Mouse (Mus musculus) hematopoietic stem cell, adult 5-6 weeks (primary cell): ENCODE results near the gene Fbf1. TPM values are rescaled to one million over a fixed set of nuclear protein-coding genes. Genes with fewer than 3 reads are reported as not detected.
"Not testable (repeated sequence)": the region's sequence is repeated elsewhere in the genome, so short reads cannot be mapped to it uniquely, and the experiment has no call there.

Experiments used
- ATAC-seq, 2 experiments: fragments of 125-278 bp in 1 of 2; replicated peaks in 1 of 2; 2 replicates each; pipeline ENCODE4 v1.8.0; 2016 to 2017; ENCODE audit warnings: inconsistent platforms in 2 of 2, mild to moderate bottlenecking in 2 of 2, moderate number of reproducible peaks in 2 of 2, low read depth in 1 of 2, moderate TSS enrichment in 1 of 2; ENCODE audit not compliant: low FRiP score in 2 of 2, poor library complexity in 2 of 2, severe bottlenecking in 2 of 2, insufficient read depth in 1 of 2, low TSS enrichment in 1 of 2
- total RNA-seq: library from RNA; stranded (forward); fragments of 172-1452, 232-1000 nt; gene quantifications from 2 replicates; pipeline ENCODE4 v1.2.3, GENCODE M21; 2017

The Fbf1 gene
- total RNA-seq, 1 experiment from 2014 or later, result 46.2 TPM

DNA sequence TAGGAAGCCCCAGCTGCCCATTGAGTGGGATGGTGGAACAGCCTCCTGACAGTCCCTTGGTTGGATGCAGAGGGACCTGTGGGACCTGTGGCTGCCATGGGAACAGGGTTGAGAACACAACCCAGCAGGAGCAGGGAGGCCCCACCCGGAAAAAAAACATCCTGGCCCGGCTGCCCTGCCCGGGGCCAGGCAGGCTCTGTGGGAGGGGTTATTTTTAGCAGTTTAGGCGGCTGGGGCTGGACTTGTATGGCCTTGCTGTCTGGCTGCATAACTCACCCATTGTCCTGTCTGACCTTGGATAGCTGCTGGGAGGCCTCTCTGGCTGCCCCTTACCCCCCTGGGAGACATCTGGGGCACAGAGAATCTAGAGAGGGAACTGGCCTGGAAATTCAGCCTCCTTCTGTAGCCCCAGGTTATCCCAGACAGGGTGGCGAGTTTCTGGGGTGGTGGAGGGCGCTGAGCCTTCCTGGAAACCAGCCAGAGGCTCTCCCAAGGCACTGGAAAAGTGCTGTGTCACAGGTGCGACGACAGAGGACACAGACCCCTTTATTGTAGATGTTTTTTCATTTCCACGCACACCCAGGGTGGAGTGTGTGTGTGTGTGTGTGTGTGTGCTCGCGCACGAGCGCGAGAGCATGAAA is 63.8 kb downstream of the Fbf1 start:
- no peak for ATAC-seq

DNA sequence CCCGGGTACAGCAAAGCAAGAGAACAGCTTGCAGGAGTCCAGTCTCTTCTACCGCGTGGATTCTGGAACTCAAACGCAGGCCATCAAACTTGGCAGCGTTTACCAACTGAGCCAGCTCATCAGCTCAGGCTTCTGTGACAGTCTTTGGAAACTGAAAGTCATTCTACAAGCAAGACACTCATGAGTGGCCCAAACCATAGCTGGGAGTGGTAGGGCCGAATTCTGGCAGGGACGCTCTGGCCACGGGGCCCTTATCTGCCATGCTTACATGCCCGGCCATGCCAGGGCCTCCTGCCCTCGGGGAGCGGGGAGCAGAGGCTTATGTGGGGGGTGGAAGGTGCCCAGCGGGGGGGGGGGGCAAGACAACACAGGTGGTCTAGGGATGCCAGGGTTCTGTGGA is 64.4 kb downstream of the Fbf1 start:
- no peak for ATAC-seq

DNA sequence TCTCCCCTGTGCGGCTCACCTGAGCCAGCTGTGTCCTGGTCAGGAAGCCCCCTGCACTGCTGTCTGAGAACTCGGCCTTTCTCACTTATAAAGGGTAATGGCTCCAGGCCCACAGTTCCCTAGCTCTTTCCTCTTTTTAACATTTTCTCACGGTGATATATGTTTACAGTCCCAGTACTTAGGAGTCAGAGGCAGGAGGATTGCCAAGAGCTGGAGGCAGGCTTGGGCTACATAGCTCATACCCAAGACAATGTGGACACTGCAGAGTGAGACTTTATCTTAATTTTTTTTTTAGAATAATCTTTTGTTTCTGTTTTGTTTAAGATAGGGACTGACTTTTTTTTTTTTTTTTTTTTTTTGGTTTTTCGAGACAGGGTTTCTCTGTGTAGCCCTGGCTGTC is 65.5 kb downstream of the Fbf1 start:
- no peak for ATAC-seq

DNA sequence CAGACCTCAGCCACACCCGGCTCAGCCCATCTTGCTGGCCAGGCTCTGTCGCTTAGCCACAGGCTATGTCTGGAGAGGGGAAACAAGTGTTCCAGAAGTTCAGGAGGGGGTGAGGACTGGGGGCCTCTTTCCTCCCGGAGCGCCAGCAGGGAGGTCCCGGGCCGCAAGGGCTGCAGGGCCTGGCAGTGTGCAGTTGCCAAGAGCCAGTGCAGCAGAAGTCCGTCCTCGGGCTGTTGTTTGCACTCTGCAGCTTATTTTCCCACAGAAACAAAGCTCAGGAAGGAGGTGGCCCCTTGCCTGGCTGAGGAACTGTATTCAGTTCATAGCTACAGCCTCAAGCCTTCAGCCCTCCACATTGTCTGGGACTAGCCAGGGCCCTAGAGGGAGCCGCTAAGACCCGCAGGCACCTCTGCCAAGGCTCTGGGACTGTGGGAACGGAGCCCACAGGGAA is 66.0 kb downstream of the Fbf1 start:
- ATAC-seq, result peak in 1 of 2 experiments; percentile 28; a peak in 1 of 4 replicates

DNA sequence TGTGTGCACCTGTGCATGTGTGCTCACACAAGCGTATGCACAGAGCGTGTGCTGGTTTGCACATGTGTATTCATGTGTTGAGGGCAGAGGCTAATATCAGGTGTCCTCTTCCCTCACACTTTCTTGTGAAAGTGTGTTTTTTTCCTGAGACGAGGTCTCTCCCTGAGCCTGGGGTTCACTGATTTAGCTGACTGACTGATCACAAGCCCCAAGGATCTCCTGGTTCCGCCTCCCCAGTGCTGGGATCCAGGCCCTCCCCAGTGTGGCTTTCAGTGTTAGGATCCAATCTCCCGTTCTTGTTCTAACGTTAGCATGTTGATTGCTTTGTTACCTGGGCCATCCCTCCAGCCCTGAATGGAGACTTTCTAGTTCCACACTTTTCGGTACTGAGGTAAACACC is 67.1 kb downstream of the Fbf1 start:
- no peak for ATAC-seq

DNA sequence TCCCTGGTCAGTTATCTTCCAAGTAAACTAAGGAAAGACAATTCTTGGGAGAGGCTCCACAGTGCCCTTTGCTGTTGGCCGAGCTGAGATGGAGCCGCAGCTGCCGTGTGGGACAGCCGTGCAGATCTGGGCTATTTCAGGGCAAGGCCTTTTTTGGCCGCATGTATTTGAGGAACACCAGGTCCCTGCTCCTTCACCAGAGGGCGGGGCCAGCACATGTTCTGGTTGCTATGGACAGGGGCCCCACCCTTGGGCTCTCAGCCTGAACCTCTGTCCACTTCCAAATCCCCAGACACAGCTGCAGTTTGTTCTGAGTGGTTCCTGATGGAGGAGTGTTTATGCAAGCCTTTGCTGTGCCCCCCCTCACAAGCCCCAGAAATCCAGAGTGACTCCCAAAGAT is 67.6 kb downstream of the Fbf1 start:
- no peak for ATAC-seq

DNA sequence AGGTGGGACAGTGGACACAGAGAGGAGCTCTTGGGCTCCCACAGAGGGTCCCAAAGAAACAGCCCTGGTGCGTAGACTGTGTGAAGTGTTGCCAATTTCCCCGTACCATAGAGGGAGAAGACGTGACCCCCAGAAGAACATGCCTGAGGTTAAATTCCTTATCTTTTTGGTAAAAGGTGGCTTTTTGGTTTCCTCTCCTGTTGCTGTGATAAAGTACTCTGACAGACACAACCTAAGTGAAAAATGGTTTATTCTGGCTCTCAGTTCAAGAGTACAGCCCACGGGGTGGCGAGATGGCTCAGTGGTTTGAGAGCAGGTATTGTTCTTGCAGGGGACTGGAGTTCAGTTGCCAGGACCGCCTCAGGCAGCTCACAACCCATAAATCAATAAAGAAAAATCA is 68.5 kb downstream of the Fbf1 start:
- no peak for ATAC-seq

DNA sequence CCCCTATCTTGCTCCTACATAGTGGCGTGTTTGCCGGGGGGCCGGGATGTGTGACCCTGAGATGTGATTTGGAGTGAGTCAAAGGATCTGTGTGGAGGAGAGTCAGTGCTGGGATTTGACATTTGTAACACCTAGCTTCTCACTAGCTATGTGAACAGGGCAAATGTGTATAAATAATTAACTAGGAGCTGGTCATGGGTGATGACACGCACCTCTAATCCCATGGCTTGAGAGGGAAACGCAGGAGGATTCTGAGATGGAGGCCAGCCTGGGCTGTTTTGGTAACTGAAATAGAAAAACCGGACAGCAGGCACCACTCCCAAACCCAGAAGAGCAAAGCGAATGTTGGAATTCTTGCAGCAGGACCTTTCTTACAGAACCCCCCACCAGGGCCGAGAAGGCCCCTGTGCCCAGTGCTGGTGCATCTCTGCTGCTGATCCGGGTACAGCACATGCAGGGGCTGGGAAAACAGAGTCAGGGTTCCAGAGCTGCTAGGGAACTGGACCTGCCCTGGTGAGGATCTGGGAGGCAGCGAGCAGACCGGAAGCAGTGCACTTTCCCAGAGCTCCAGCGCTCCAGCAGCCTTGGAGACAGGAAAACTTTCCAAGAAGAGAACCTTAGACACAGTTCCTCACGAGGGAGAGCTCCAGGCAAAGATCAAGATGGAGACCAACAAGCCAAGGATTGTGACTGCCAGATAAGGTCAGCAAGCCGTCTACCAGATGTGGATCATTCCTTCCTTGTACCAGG is 69.1 kb downstream of the Fbf1 start:
- no peak for ATAC-seq

DNA sequence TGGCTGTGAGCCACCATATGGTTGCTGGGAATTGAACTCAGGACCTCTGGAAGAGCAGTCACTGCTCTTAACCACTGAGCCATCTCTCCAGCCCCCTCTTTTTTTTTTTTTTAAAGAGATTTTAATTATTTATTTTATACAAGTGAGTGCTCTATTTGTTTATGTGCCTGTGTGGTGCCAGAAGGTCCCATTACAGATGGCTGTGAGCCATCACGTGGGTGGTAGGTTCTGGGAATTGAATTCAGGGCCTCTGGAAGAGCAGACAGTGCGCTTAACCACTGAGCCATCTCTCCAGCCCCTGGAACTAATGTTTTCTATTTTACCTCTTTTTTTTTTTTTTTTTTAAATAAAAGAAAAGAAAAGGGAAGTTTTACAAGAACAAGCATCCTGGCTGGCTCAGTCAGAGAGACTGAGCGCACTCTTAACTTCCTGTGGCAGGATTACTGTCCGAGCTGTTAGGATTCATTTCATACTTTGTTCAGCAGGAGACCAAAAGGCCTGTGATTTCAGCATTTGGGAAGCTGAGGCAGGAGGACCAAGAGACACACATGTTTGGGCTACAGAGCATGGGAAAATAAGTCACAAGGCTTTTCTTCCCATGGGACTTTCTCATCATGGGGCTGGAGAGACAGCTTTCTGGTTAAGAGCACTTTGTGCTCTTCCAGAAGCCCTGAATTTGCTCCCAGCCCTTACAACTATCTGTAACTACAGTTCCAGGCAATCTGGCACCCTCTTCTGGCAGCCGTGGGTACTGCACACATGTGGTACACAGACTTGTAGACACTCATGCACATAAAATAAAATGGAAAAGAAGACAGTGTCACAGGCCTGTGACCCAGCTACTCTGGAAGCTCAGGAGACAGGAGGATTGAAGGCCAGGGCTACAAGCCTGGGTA is 71.5 kb downstream of the Fbf1 start:
- ATAC-seq, result no peak

DNA sequence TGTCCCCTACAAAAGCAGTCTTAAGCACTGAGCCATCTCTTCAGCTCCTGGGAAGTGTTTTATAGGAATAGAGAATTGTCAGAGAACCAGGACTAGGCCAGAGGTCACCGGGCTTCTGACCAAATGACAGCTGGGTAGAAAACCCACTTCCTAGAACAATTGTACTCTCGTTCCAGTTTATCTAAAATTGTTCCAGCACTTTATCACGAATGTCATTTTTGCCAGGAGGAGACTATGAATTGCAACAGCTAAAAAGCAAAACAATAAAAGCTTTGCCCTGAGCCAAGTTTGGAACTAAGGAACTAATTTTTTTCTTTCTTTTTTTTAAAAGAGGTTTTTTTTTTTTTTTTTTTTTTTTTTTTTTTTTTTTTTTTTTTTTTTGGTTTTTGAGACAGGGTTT is 72.4 kb downstream of the Fbf1 start:
- ATAC-seq, result no peak

DNA sequence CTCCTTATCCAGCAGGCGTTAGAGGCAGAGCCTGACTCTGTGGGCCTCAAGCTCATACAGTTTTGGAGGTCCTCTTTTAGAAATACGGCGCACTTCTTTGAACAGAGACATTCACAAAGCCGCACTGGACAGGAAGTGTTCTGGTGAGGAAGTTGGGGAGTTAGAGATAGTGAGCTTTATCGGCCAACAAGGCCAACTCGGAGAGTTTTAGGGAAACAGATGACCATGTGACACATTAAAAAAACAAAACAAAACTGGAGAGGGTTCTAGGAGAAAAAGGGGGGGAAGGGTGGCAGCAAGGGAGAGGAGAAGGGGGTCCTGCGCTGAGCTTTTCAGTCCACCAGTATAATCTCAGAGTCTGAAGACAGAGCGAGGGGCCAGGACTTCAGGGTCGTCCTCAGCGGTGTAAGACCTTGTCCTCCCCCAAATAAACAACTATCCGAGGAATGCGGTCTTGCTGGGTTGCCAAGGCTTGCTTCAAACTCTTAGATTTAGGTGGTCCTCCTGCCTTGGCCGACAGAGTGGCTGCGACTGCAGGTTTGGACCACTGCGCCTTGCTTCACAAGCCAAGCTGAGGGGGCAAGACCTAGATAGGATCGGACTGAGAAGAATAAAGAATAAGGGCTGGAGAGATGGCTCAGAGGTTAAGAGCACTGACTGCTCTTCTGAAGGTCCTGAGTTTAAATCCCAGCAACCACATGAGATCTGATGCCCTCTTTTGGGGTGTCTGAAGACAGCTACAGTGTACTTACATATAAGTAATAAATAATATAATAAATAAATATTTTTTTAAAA is 74.0 kb downstream of the Fbf1 start:
- peak; percentile 51 to 57 for ATAC-seq

DNA sequence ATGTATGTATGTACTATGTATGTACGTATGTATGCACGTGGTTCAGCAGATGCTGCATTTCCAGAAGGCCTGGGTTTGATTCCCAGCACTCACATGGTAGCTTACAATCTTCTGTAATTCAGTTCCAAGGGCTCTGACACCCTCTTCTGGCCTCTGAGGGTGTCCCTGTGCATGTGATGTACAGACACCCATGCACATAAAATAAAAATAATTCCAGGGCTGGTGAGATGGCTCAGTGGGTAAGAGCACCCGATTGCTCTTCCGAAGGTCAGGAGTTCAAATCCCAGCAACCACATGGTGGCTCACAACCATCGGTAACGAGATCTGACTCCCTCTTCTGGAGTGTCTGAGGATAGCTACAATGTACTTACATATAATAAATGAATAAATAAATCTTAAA is 75.0 kb downstream of the Fbf1 start:
- ATAC-seq, result not testable (repeated sequence)

Other genes with a start within 250 kb of the Fbf1 start
- 116 and 170 TPM in 2 replicates for gene Sap30bp, start 234.9 kb downstream of the Fbf1 start, total RNA-seq
- 13.6 and 14.8 TPM in 2 replicates for gene Recql5, start 234.7 kb downstream of the Fbf1 start, total RNA-seq
- 0.56 and 5.8 TPM in 2 replicates for gene Itgb4, start 193.5 kb downstream of the Fbf1 start, total RNA-seq
- 32.4 and 36.0 TPM in 2 replicates for gene Galk1, start 155.4 kb downstream of the Fbf1 start, total RNA-seq
- gene H3f3b, start 140.2 kb downstream of the Fbf1 start, total RNA-seq, result 997 and 1,138 TPM in 2 replicates
- 19.1 and 19.9 TPM in 2 replicates for gene Unk, start 137.8 kb downstream of the Fbf1 start, total RNA-seq
- 33.5 and 42.0 TPM in 2 replicates for gene Unc13d, start 90.2 kb downstream of the Fbf1 start, total RNA-seq
- 38.6 and 44.8 TPM in 2 replicates for gene Wbp2, start 81.2 kb downstream of the Fbf1 start, total RNA-seq
- 18.2 and 21.3 TPM in 2 replicates for gene Trim47, start 41.0 kb downstream of the Fbf1 start, total RNA-seq
- 9.1 TPM in 2 replicates for gene Trim65, start 37.0 kb downstream of the Fbf1 start, total RNA-seq
- gene Mrpl38, start 29.3 kb downstream of the Fbf1 start, total RNA-seq, result 17.8 and 19.8 TPM in 2 replicates
- gene Ten1, start 30.7 kb upstream of the Fbf1 start, total RNA-seq, result 12.3 and 22.2 TPM in 2 replicates
- gene Acox1, start 30.9 kb upstream of the Fbf1 start, total RNA-seq, result 43.2 and 45.2 TPM in 2 replicates
- 2.4 and 2.9 TPM in 2 replicates for gene Evpl, start 69.9 kb upstream of the Fbf1 start, total RNA-seq
- 36.5 and 43.6 TPM in 2 replicates for gene Srp68, start 106.1 kb upstream of the Fbf1 start, total RNA-seq
- gene Galr2, start 112.8 kb upstream of the Fbf1 start, total RNA-seq, result 0.31 TPM in 1 of 2 replicates, not detected in the other
- 20.4 and 25.8 TPM in 2 replicates for gene Exoc7, start 139.1 kb upstream of the Fbf1 start, total RNA-seq
- gene Foxj1, start 167.2 kb upstream of the Fbf1 start, total RNA-seq, result 0.38 TPM in 1 of 2 replicates, not detected in the other
- 9.2 and 19.4 TPM in 2 replicates for gene Rnf157, start 244.9 kb upstream of the Fbf1 start, total RNA-seq